Mouse (Mus musculus): ENCODE results near the gene Crebl2.
A peak's percentile ranks its signal among the peaks of the same experiment; 100 is the strongest.

The Crebl2 gene

DNA sequence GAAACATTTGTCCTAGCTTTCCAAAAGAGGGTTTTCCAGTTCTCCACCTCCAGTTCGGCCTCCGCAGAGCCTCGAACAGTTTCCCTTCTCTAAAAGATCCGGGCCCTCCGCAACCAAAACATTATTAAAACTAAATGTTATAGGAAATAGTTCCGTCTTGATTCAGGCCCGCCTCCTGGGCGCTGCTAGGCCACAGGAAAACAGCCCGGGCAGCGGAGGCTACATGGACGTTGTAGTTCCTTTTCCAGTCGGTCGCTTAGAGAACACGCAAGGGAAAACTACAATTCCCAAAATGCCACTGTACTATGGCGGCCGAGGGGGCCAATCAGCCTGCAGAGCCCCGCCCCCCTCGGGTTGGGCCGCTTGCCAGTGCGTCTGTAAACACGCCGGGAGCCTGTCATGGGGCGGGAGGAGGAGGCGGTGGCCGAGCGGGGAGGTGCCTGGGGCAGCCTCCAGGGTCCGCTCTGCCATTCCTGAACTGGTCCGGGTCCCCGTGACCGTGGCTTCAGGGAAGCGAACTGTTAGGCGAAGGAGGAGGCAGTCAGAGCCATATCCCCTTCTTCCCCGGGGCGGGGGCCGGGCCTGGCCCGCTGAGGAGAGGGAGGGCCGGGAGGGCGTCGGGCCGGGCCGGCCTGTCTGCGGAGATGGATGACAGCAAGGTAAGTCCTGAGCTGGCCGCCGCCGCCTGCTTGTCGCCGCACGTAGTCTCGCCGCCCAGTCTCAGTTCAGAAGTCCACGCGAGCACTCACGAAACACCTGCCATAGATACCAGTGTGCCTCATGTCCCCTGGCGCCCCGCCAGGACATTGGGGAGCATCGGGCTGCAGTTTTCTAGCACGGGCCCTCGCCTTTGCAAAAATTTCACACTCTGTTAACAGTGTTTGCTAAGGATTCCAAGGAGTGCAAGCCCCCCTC is at the start of gene Crebl2:
Crebl2 (plus strand) TSS at position 369 of the 915 bp plus-strand sequence.
- DNase-seq (ENCODE audit: low spot score): peak; percentile 98

DNA sequence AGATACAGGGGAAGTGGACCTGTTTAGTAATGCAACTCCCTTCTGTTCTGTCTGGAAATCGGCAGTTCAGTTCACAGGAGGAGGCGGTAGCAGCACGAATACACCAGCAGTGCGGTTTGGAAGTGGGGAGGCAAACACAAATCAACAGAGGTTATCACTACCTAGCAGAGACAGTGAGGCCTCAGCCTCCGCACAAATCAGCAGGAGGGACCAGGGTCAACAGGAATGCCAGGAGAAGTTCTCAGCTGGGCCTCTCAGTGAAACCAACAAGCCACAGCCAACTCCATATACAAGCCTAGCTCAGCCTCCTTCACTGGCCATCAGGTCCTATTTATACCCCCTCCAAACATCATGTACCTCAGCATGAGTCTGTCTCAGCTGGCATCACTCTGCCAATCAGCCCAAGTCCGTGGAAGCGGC is 48.5 kb upstream of the Crebl2 start:
- DNase-seq (ENCODE audit: low spot score): no peak

DNA sequence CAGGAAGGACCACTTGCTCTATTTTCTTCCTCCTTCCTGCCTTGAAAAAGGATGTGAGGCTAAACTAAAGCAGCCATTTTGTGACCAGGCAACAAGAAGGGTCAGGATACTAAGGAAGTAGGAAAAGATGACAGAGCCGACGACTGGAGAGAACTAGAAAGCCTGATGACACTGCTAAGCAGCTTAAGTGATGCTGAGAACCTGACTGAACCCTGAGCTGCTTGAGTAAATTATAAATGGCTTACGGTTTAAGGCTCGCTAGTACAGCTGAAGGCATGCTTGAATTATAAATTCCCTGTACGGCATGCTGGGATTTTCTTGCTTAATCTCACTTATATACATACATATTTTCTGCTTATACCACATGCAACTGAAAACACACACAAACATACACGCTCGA is 47.1 kb upstream of the Crebl2 start:
- no peak for DNase-seq (ENCODE audit: low spot score)

DNA sequence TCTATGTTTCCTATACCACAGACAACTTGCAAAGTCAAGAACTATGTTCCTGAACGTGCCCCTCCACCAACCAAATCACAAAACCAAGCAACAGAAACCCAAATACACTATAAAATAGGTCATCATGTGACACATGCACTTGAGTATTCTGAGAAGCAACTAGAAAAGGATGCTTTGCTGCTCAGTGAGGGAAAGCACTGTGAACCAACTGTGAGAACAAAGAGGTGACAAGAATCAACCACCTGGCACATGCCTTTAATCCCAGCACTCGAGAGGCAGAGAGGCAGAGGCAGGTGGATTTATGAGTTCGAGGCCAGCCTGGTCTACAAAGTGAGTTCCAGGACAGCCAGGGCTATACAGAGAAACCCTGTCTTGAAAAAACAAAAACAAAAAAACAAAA is 43.5 kb upstream of the Crebl2 start:
- no peak for DNase-seq (ENCODE audit: low spot score)

DNA sequence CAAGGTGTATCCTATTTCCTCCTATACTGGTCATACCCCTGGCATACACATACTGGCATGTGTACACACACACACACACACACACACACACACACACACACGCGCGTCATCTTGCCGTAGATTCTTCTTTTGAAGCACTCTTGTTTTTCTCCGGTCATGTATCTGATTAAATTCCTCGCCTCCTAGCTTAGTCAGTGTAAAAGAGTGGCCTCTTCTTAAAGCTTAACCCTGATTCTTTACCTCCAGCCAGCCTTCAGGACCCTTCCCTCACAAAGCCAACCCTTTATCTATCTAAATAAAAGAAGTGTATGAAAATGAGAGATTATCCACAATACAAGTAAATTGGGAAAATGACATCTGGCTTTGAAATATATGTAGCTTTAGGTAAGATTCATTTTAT is 40.9 kb upstream of the Crebl2 start:
- DNase-seq (ENCODE audit: low spot score): no peak

DNA sequence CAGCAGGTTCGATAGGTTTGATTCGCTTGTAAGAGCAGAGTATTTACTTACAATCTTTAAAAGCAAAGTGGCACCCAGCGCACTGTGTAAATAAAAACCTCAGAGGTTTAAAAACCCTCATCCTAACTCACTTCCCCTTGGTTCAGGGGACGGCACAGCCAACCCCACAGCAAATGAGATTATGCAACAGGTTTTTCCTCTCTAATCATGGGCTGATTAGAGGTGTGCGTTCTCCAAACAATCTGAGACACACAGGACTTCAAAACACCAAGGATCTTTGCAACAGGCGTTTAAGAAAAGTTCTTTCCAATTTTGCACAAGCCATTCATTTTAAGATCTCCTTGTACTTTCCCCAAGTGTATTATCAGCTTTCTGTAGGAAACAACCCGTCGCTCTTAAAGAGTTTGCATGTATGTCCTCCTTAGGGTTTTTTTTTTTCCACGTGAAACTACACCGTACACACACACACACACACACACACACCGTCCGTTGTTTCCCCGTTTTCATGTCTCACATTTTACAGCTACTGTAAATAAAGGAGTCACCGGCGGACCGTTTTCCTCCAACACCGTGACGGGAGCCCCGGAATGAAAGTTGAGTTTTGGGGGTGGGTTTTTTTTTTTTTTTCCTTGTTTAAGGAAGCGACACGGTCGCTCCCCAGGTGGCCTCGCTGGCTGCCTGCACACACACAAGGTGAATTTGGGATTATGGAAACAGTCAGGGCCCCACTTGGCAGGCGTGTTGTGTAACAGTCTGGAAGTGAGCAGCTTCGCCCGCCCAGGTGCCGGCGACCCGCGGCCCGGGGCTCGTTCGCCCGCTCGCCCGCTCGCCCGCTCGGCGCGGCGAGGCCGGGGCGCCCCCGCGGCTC is 38.5 kb upstream of the Crebl2 start:
- peak; percentile 47 for DNase-seq (ENCODE audit: low spot score)

DNA sequence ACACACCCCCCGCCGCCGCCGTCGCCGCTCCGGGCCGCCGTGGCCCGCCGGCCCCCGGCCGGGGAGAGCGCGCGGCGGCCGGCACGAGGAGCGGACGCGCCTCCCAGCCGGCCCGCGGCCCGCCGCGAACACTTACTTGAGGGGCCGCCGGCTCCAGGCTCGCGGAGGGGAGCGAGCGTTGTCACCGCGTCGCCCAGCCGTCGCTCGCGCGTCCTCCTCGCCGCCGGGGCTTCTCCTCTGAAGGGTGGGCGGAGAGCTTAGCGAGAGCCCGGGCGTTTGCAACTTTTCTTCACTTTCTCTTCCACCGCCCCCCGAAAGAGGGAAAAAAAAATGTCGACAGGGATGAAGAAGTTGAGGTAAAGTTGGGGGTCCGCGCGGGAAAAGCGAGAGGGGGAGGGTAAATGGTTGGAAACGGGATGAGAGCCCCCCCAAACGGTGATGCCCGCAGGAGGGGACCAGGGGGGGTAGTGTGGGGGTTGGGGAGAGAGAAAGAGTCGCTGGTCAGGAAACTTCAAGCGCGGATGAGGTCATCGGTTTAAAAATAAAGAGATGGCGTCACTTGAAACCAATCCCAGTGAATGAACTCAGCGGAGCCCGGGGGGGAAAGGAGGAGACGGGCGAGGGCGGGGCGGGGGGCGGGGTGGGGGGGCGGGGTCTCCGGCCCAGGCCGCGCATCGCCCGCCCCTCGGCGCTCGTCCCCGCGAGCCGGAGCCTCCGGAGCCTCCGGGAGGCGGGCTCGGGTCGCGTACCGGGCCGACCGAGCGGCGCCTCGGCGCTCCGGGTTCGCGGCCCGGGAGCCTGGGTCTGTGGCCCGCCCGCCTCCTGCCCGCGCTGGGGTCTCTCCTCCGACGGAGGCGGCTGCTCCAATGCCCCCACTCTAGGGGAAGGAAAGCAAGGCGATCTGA is 37.6 kb upstream of the Crebl2 start, which contains the start of gene Dusp16:
Dusp16 (minus strand) TSS at position 485 of the 905 bp plus-strand sequence.
- peak; percentile 94 for DNase-seq (ENCODE audit: low spot score)

DNA sequence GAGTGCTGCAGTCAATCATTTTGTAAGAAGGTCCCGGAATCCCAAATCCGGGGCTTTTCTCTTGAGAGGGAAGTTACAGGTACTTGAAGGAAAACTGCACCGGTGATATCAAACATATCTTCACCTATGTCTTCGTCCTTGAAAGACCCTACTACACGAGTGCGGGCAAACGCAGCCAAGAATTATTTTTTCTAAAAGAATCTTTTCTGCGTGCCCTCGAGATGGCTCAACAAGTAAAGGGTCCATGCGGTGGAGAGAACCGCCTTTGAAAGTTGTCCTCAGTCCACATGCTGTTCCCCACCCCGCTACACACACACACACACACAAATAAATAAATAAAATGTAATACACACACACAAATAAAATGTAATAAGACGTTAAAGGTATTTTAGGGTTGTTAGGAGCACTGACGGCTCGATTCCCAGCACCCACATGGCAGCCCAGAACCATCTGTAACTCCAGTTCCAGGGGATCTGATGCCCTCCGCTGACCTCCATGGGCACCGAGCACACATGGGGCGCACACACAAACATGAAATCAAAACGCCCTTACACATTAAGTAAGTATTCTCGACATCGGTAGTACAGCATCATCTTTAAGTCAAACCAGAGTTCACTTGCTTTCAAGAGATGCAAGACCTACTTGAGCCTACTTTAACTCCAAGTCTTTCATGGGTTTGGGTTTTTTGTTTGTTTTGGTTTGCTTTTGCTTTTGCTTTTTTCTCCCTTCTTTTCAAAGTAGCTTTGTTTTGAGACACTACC is 36.7 kb upstream of the Crebl2 start:
- peak; percentile 7 for DNase-seq (ENCODE audit: low spot score)

DNA sequence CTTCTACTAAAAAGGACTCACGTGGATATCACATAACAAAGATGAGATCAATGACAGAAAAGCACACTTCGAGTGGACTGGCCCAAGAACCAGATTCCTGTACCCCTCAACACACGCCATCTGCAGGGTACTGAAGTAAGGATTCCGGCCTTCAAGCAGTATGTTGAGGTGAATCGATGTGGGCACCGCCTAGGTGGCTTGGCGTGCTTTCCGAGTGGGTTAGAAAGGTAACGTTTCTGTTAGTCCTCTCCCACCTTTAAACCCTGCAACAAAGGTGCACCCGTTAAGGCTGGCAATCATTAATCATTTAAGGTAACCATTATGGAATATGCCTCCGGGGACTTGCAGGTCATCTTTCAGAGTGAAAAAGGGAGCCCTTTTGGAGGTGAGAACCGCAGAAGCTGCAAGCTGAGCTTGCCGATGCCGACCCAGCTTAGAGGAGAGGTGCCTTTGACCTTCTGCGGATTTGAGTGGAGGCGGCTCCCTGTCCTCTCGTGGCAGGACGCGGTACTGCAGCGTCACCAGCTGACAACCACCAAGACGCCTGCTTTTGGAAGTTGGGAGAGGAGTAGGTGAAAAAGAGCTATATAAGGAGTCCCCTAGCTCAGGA is 35.9 kb upstream of the Crebl2 start:
- DNase-seq (ENCODE audit: low spot score): peak; percentile 79

DNA sequence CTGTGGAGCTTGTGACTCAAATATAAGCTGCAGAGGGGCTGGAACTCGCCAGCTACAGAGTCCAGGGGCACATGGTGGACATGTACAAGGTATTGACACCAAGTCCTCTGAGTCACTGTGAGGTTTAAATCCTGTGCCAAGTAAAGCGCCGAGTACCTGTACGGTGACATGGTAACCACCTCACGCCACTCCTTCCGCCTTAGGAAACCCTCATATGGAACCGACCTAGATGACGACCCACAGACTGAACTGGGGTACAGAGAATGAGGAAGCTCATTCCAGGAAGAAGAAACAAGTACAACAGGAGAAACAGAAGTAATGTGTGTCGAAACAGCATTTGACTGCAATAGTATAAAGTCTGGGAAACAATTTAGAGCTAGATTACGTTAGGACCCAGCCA is 33.7 kb upstream of the Crebl2 start:
- DNase-seq (ENCODE audit: low spot score): no peak

DNA sequence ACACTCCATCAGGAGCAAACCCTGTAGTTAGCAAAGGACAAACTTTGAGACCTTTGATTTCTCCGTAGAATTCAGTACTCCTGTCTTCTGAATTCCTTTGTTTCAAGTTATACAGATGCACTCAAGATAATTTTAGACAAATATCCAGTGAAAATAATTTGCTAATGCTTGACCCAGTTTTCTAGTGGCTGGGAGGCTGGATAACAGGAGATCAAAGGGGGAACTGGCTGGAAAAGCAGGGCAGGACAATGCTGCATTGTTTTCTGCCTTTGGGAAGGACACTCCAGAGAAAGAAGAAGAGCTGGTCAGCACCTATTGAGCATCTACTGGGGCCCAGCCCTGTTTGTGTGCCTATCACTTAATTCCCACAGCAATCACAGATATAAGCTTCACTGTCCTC is 28.5 kb upstream of the Crebl2 start:
- DNase-seq (ENCODE audit: low spot score): no peak

DNA sequence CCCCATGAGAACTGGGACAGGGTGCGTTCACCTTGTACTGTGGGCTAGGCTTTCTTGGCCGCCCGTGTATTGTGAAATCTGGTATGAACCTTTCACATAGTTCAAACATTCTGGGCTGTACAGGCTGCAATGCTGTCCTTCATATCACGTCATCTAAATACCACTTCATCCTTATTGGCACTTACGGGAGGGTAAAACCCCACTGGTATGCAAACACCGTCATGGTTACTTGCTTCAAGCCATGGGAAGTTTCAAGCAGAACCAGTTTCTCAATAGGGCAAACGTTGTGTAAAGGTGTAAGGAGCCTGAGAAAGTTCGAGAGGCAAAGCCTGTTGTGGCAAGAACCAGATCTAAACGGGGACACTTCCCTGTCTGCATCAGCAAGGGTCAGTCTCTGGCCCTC is 27.3 kb upstream of the Crebl2 start:
- DNase-seq (ENCODE audit: low spot score): no peak

DNA sequence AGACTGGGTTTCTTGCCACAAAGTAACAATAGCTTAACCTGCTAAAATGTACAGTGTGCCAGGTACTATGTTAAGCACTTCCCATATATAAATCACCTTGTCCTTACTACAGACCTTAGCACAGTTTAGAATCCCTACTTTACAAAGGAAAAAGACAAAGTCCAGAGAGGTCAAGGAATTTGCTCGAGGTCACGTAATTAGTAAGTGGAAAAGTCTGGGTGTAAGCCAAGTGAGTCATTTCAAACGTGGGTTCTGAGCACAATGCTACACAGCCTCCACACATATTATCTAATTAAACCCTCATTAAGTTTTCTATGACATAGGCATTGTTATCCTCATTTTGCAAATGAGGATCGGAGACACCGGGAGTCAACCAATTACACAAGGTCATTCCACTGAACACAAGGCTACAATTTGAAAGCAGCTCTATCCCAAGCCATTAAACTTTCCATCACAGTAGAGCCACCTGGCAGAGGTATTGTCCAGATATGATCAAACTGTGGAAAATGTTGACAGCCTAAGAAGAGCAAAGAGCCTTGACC is 25.1 kb upstream of the Crebl2 start:
- DNase-seq (ENCODE audit: low spot score): no peak

DNA sequence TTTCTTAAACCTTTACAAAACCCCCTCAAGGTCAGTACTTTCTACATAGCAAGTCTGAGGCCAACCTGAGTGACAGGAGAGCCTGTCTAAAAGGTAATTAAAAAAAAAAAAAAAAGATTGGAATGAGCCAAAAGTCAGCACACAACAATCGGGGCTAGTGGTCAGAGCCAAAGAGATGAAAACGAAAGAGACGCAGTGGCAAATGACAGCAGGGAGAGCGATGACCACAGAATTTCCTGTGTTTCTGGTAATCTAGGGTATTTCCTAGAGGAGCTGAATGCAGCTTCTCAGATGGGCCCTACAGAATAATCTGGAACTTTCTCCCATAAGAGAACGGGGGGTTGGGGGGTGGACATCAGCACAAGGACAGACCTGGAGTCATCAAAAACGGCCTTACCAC is 23.8 kb upstream of the Crebl2 start:
- no peak for DNase-seq (ENCODE audit: low spot score)

DNA sequence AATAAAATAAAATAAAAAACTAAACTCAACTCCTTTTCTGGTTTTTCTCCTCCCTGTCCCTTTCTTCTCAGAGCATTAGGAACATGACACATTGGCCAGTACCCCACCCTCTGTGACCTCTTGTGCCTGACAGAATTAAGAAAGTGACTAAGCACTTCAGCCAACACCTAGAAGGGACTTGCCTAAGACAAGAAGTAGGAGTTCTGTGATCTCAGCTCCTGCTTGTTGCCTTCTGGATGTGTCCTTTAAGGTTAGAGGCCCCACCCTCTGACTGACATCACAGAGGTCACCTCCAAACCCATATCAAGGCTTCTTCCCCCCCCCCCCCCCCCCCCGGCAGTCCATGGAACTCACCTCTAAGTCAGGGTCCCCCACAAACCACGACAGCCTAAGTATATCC is 22.9 kb upstream of the Crebl2 start:
- no peak for DNase-seq (ENCODE audit: low spot score)

DNA sequence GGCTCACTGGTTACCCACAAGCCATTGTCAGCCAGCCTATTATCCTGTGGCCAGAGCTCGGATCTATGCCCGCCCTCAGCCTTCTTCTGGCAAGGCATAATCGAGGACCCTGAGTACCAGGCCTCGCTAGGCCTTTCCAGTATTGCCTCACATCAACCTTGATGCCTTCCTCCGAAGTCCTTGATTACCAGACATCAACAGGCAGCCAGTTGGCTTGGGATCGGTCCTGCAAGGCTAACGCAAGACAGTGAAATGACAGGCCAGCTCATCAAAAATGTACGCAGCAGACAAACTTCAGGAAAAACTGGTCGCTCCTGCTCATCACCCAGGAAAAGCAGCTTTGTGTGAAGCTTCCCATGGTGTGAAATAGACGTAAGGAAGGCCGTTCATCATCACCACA is 22.2 kb upstream of the Crebl2 start:
- DNase-seq (ENCODE audit: low spot score): no peak

DNA sequence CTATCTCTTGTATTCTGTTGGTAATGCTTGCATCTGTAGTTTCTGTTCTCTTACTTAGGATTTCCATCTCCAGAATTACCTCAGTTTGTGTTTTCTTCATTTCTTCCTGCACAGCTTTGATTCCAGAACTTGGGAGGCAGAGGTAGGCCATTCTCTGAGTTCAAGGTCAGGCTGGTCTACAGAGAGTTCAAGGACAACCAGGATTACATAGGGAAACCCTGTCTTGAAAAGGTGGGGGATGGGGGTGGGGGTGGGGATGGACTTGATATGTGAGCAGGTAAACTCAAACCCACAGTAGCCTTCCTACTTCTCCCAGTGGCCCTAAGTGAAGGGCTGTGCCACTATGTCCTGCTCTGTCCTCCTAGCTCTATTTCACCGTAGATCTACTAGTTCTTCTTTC is 16.9 kb upstream of the Crebl2 start:
- no peak for DNase-seq (ENCODE audit: low spot score)

DNA sequence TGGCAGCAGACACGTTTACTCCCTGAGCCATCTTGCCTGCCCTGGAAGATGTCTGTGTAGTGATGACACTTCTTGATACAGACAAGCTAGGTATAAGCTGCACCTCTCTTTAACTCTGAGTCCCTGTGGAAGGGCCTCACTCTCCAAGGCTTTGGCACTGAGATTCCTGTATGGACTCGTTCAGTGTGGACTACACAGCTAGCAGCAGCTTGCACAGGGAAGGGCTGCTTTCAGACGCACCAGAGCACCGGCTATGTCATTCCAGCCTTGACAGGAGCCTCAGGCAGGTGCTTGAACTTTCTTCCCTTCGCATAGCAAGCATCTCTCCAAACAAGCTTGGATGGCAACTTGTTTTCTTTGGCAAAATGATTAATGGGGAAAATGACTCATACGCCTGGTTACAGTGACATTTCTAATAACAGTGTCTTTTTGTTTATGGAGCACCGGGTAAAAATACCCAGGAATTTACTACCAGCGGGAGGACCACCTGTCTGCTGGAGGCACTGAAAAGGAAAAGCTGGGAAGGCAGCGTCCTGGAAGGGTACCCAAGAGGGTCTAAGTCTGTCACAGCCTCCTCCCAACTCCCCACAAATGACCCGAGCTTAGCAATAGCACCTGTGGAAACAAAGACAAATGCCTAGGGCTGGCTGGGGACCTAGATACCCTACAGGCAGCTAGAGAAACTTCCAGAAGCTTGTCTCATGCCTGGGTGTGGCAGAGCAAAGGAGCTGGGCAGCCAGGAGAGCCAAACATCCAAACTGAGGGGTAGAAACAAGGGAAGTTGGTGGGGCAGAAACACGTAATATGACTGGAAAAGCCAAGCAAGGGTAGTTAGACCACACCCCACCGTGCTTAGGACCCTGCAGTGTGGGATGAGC is 12.7 kb upstream of the Crebl2 start:
- no peak for DNase-seq (ENCODE audit: low spot score)

DNA sequence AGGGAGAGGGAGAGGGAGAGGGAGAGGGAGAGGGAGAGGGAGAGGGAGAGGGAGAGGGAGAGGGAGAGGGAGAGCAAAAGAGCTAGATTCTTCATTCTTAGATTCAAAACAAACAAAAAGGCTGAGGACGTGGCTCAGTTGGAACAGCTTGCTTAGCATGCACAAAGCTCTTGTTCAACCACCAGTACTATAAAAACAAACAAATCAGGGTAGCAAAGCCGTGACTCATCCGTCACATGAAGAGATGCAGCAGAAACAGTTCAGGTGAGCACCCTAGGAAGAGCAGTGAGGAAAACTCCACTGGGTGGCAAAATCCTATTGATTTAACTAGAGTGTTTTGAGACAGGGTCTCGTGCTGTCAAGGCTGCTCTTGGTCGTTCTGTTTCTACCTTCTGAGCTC is 10.2 kb upstream of the Crebl2 start:
- peak; percentile 43 for DNase-seq (ENCODE audit: low spot score)

Data from yolk sac, embryonic 10.5 days (tissue).